Mouse (Mus musculus) embryo, embryonic 11 days (tissue): ENCODE data around the gene Rsph14.

Source experiments
- DNase-seq: peaks from one replicate; pipeline ENCODE4 v3.0.0-alpha.2; 2015

Gene Rsph14

DNA sequence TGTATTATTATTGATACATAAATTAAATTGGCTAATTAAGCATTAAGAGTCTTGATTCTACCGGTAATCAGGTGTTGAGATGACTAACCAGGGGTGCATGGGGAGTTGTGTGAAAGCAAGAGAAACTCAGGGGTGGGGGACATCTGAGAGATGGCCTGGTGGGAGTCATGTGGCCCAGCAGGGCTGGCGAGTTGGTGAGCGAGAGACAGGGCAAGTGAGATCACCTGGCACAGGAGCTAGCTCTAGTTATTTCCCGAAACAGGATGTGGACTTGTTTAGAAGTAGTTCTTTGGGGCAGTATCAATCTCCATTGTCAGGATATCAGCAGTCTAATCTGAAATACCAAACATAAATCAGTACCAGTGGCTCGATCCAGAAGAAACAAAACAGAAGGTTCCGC, 100.8 kb downstream of the Rsph14 start:
- DNase-seq, result no peak

GRCm38 (mm10) chr10:74930541-74930940, 101.8 kb downstream of the Rsph14 start:
- DNase-seq, result no peak

DNA sequence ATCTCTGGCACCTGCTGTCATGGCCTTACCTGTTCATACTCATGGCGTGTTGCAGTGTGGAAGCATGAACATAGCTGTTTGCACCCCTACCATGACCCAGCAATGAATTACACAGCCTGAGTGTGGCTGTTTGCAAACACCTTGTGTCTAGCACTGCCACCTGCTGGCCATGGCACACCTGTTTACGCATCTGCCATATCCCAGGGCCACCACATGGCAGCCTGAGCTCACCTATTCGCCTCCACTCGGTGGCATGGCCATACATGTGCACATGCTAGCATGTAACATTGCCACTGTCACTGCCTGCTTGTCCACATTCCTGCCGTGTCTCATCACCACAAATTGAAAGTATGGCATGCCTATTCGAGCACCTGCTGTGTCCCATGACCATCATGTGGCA, 102.8 kb downstream of the Rsph14 start:
- no peak for DNase-seq

DNA sequence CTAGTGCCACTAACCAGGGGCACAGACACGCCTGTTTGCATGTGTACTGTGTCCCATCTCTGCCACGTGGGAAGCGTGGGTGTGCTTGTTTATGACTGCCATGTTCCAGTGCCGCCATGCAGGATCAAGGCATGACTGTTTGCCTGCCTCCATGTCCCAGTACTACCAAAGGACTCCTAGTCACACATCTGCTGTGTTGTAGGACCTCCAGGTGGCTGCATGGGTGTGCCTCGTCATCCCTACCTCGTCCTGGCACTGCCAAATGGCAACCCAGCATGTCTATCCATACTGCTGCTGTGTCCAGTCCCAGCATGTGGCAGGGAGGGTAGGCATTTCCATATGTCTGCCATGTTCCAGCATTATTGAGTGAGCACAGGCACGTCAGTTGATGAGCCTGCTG, 104.1 kb downstream of the Rsph14 start:
- no peak for DNase-seq

DNA sequence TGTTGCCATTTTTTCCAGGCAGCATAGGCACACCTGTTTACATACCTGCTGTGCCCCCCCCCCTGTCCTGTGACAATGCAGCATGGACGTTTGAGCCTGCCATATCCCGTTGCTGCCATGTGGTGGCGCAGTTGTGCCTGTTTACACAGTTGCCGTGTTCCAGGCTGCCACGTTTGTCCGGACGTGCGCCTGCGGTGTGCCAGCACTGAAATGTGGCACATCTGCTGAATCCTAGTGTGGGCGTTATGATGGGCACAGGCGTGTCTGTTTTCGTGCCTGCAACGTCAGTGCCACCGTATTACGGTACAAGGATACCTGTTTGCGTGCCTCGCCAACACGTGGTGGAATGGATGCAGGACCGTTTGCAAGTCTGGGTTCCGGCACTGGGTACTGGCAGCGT, 107.1 kb downstream of the Rsph14 start:
- peak; percentile 66 for DNase-seq

DNA sequence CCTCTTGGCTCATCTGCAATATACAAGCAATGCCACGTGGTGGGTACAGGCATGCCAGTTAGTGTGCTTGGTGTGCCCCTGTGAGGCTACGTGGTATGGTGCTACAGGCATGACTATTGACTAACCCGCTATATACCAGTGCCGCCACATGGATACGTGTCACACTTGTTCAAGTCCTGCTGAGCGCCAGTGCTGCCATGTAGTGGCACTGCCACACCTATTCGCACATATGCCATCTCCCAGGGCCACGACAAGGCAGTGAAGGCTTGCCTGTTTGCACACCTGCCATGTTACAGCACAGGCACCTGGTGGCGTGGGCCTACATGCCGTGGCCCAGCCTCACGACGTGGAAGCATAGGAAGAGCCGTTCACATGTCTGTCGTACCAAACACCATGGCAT, 108.1 kb downstream of the Rsph14 start:
- DNase-seq, result no peak

- DNase-seq, result no peak
Observed at GRCm38 (mm10) chr10:74922763-74923162, 109.6 kb downstream of the Rsph14 start.

DNA sequence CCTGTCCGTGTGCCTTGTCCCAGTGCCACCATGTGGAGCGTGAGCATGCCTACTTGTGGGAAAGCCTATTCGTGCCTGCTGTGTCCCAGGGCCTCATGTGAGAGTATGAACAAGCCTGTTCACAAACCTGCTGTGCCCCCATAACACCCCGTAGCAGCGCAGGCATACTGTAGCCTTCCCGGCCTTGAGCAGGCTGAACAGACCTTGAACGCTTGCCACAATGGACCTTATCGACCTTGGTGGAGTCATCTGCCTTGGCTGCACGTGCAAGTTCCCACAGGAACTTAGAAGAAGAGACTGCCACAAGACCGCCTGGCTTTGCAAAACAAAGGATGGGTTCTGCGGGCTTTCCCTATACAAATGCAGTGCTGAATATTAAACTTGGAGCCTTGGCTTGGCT, 110.8 kb downstream of the Rsph14 start:
- DNase-seq, result no peak

GRCm38 (mm10) chr10:74920853-74921567, 111.4 kb downstream of the Rsph14 start:
- peak; percentile 64 for DNase-seq

GRCm38 (mm10) chr10:74919277-74919676, 113.1 kb downstream of the Rsph14 start:
- DNase-seq, result no peak

GRCm38 (mm10) chr10:74908431-74908830, 124.0 kb downstream of the Rsph14 start:
- DNase-seq, result no peak
